Mouse (Mus musculus): Measurements from ENCODE around the gene Prss48.

Gene Prss48

DNA sequence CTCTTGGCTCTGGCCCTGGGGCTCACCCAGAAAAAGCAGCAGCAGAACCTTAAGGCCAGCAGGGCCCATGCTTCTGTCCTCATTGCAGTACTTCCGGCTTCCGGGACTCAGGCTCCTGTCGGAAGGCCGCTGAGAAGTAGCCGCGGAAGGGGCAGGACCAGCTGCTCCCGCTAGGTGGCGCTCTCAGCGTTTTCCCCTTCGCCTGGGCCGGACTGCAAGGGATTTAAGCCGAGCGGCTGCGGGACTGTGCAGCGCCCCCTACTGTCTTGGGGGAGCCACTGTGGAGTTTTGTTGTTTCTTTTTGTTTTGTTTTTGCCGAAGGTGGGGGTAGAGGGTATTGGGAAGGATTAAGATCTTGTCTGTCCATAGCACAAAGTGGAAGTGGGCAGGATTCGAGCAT lies at the start of gene Prss48:
Gene Prss48 (minus strand): TSS at position 69 of the 400 bp plus-strand sequence.
- no peak for DNase-seq (ENCODE audit: low spot score)

- DNase-seq (ENCODE audit: low spot score), result no peak
These were observed 46.8 kb upstream of the Prss48 start for GRCm38 (mm10) chr3:86049041-86049440.

DNA sequence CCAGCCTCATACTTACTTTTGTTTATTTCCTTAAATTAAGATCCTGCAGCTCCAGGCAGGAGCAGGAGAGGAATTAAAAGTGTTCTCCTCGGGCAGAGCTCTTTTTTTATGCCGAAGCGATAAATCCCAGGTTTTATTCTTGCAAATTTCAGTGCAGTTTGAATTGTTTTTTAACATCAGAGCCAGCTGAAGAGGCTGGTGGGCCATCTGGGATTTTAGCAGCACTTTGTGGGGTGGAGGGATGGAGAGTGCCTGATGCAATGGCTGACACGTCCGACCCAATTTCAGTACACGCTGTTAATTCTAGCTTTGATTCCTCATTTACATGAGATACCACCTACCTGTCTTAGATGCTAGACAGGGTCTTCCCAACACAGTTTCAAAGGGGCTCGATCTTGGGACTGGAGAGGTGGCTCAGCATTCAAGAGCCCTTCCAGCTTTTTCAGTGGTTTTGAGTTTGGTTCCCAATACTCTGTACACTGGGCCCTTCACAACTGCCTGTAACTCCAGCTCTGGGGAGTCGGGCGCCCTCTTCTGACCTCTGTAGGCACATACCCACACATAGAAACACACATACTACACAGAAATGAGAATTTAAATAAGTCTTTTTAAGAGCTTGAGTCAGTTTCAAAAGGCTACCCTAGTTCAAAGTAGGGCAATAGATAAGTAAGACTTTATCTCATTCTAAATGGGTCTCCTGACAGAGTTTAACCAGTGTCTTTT lies 45.6 kb upstream of the Prss48 start:
- DNase-seq (ENCODE audit: low spot score), result no peak

DNA sequence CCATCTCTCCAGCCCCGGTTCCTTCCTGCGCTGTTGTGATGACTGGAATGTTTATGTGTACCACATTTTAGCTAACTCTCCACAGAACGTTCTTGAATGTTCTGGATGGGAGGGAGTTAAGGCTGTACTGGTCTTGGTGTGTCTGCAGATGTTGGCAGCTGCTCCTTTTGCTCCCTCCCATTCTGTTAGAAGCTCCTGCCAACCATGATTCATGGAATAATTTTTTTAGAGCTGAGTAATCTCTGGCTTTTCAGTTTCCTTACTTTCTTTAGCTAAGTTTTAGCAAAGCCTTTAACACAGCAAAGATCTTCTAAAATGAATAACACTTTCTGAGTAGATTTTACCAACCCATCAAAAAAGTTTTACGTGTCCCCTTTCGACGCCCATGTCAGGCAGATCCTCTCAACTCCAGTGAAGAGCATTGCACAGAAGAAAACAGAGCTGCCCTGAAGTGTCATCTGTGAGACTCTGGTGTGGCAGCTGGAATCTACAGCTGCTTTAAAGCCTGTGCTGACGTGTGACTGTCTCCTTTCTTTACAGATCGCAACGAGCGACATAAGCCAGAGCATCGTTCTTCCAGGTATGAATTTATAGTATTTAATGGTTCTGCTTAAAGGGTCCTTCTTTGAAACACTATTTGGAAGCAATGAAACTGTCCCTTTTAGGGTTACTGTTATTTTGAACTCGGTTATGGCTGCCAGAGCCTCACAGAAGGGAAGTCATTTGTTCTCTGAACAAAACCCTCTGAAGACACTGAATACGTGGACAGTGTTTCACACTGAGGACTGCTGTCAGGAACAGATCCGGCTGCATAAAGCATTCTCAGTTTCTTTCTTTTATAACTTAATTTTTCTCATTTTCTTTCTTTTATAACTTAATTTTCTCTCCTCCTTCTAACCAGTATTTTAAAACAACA lies 38.3 kb upstream of the Prss48 start:
- DNase-seq (ENCODE audit: low spot score), result no peak

DNA sequence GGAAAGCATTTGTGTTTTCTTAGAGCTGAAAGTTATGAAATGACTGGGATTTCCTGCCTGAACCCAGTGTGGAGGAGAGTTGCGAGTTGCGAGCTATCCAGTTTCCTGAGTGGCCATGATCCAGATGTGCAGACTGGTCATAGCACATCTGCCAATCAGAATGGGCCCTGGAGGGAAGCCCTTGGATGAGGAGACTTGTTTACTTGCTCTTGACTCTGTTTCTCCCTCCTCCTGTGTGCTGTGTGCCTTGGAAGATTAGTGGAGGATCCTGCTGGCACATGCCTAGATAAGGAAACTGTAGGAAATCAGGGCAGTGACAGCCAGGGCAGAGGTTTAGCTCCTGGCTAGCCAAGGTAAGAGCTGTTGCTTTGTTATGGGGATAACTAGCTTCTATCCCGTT lies 36.4 kb upstream of the Prss48 start:
- no peak for DNase-seq (ENCODE audit: low spot score)

DNA sequence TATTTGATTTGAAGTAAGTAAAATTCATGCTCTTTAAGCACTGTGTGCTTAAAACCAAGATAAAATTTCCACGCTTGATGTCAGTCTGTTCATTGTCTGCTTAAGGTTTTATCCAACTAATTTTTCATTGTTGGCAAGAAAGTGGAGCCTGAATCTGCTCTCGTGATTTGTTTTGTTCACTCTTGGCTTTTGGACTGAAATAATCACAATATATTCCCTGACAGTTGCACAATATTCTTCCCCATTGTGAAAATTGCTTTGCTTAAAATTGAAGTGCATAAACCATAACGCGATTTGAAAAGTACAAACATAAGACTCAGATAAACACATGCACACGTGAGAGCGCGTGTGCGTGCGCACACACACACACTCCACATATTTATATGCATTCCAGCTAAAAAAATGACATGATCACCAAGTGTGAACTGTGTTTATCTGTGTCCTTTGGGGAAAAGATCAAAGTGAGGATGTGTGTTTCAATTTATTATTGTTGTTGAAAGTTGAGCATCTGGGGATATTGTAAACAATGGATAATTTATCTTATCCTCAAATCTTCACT lies 35.7 kb upstream of the Prss48 start:
- DNase-seq (ENCODE audit: low spot score), result no peak

DNA sequence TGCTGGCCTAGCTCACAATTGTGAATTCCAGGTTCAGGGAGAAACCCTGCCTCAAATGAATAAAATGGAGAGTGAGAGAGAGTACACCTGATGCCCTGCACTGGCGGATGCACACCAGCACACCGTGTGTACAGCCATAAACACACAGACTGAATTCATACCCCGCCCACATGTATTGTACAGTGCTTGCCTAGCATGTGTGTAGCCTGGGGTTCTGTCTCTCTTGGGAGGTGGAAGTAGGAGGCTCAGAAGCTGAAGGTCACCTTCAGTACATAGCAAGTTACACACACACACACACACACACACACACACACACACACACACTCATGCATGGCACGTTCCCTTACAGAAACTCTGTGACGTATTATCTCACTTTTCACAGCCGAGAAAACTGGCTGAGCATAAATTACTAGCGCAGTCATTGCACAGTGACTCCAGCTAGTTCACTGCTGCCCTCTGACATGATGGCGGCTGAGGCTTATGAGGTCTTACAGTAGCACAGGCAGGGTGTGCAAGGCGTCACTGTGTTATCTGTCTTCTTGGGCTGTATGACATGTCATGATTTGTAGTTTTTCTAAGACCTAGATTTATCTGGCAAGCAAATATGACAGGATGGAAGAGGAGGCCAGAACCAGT lies 31.3 kb upstream of the Prss48 start:
- DNase-seq (ENCODE audit: low spot score), result no peak

- no peak for DNase-seq (ENCODE audit: low spot score)
These were observed 28.3 kb upstream of the Prss48 start for GRCm38 (mm10) chr3:86030566-86030965.

DNA sequence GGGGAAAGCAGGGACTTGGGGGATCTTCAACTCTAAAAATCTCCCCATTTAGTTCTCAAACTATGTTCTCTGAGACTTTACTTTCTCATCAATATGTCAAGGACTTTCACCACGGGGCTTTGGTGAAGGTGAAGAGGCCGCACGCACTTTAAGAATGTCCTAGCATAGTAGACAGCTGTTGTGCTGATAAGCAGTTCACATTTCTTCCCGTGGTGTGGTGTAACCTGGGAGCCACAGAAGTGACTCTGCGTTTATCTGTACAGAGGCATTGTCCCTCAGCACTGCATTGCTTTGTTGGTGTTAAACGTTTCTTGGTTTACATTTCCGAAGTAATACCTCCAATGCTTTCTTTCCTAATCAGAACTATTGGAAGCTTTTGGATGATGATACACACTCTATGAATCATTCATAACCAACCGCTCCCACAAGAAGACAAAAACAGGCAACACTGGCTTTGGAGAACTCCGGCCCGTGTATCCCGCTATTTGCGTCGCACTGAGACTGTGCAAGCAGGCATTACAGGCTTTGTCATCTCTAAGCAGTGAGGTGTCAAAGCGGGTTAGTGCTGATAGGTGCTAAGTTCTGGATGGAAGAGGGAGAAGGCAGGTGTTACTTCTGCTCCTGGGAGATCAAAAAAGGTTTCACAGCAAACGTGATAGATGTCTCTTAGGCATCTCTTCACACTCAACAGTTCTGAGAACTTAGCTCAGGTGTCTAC lies 26.5 kb upstream of the Prss48 start:
- DNase-seq (ENCODE audit: low spot score), result no peak

DNA sequence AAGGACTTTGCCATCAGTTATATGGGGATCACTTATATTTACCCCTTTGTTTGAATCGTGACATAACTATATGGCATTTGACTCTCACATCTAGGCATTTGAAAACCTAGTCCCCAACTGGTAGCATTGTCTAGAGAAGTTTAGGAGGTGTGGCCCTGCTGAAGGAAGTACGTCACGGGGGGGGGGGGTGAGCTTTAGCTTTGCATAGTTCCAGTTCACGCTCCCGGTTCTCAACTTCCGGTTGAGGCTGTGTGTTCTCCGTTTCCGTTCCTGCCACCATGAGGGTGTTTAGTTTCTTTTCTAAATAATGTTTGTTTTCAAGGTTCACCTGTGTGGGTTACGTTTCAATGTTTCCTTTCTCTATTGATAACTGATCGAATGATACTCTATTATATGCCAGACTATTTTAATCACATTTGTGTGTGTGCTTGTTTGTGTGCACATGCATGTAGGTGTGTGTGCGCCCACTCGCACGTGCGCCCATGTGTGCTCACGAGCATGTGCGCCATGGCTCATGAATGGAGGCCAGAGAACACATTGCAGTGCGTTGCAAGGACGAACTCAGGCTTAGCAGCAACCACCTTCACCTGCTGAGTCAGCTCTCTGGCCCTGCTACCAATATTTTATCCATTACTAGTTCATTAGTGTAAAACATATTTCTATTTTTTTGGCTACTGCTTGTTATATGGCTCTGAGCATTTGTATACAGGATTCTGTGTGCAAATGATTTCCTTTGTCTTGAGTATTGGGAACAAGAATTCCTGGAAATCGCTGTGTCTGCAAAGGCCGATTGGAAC lies 23.2 kb upstream of the Prss48 start:
- DNase-seq (ENCODE audit: low spot score), result no peak

- no peak for DNase-seq (ENCODE audit: low spot score)
These were observed 21.9 kb upstream of the Prss48 start for GRCm38 (mm10) chr3:86024065-86024795.

DNA sequence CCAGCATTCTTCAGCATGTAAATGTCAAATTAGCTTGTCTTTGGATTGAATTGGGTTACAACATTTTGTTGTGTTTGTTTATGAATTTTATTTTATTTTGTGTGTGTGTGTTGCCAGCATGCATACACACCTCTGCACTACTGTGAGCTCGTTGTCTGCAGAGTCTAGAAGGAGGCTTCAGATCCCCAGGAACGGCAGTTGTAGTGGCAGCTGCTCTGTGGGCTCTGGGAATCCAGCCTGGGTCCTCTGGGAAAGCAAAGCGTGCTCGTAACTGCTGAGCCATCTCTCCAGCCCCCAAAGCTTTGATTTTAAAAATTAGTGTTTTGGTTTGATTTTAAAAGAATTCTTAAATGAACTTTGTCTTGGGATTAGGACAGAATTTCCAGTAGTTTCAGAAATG lies 19.4 kb upstream of the Prss48 start:
- DNase-seq (ENCODE audit: low spot score), result no peak

- no peak for DNase-seq (ENCODE audit: low spot score)
These were observed 18.8 kb upstream of the Prss48 start for GRCm38 (mm10) chr3:86020921-86021650.

DNA sequence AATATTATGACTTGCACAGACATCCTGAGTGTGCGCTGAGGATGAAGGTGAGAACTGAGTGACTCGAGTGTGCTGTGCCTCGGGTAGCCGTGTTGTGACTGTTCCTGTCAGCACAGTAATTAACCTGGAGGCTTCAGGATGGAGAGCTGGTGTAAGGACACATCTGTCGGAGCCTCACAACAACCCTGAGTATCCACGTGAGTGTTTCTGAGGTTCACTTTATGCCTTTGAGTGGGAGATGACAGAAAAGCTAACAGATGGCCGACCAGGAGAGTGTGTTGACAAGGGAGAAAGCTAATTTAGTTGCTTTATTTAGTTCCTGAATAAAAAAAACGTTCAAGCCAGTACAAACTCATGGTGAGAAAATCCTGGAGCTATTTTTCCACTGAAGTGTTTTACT lies 15.2 kb upstream of the Prss48 start:
- no peak for DNase-seq (ENCODE audit: low spot score)

DNA sequence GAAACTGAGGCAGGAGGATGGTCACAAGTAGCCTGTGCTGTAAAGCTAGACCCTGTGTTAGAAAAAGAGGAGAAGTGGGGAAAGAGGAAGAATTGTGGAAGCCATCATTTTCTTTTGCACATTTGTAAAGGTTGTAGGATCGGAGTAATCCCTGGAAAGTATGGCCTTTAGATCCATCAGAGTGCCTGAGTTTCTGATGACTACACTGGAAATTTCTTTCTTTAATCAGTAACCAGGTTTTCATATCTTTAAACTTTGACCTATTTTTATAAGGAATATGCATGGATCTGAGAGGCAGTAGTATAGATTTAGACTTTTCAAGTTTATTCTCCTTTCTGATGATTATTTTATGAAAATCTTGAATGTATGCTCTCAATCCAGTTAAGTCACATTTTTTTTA lies 14.7 kb upstream of the Prss48 start:
- DNase-seq (ENCODE audit: low spot score), result no peak

DNA sequence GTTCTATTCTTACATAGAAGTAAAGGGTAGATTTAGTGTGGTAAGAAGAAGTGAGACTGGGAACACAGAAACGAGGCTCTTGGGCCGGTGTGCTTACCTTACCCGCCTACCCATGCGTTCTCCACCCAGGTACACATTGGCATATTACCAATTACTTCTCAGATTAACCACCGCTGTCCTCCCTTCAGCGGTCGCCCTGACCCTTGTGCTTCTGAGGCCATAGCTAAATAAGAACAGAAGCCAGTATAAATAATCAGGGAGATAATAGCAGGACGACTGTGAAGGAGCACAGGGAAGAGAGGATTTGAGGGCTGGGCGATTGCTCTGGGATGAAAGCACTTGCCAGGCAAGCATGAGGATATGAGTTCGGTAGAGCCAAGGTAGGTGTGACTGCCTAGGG lies 11.5 kb upstream of the Prss48 start:
- no peak for DNase-seq (ENCODE audit: low spot score)

DNA sequence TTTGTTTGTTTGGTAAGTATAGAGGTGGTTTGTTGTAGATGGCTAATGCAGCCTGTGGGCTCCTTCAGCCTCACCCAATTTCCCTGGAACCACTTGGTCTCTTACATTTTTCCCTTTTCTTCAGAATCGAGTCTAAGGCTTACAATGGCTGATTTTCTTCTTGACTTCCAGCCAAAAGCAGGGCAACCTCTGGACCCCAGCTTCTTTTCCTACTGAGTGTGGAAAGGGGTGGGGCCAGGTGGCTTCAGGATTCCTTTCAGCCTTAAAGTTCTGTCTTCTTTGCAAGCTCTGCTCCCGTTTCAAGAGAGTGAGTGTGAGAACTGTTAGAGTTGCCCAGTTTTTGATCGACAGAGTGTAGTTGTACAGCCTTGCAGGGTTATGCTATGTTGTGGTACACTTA lies 9.5 kb upstream of the Prss48 start:
- no peak for DNase-seq (ENCODE audit: low spot score)

DNA sequence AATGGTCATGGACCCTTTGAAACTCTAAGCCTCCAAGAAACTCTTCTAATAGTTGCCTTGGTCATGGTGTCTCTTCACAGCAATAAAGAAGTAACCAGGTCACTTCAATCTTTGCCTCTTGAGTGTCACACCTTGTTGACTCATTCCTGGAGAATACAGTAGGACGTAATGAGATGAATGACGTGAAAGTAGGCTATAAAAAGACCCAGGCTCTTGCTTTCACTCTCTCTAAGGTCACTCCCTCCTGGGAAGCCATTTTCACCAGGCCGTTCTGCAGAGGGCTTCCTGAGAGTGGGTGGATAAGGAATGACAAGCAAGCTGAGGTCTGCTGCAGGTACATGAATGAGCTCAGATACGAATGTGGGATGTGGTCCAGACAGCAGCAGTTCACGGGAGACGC lies 9.1 kb upstream of the Prss48 start:
- DNase-seq (ENCODE audit: low spot score), result no peak

DNA sequence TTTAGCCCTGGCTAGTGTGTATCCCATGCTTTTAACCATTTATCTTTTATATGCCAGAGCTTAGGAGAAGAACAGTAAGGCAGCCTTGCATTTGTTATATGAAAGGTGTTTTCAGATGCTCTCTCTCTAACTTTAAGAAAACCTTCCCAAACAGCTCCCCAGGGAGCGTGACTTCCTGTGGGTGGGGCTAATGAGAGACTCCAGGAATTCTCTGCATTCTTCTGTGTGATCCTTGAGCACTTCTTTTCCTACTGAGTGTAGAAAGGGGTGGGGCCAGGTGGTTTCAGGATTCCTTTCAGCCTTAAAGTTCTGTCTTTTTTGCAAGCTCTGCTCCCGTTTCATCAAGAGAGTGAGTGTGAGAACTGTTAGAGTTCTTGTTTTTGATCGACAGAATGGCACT lies 8.3 kb upstream of the Prss48 start:
- DNase-seq (ENCODE audit: low spot score), result no peak

DNA sequence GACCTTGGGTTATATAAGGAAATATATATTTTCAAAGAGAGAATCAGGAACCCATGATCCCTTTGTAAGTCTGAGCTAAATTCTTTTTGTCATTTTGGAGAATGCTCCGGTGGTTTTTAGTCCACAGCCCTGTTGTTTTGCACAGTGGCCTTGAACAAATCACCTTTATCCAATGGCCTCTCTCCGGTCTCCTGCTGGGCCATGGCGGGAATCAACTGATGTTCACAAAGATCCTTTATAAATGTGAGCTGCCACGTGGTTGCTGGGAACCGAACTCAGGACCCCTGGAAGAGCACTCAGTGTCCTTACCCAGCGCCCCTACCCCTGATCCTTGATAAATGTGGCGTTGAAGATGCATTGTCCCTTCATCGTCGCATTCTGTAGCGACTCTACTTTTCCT lies 2.5 kb upstream of the Prss48 start:
- DNase-seq (ENCODE audit: low spot score), result no peak
